9 mouse cellular contexts compared by ENCODE assay signal in the genomic region with DNA sequence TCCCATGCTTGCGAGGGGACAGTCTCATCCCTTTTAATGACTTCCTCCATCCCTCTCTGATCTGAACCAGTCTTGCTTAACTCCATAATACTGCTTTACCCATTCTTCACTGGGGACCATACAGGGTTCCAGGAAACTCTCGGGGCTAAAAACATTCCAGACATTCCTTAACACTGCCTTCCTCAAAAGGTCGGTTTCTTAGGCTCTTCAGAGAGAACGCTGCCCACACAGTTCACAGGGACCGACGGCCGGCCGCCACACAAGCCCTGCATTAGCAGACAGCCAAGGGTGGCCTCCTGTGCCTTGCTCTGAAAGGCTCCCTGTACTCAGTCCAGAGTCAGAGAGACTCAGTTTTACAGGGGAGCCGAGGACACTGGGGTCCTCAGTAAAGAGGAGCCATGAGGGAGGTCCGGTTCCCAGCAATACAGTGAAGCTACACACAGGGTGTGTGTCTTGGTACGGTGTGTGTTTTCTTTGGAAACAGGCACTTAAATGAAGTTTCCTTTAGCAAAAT. TPM values are rescaled to one million over a fixed set of nuclear protein-coding genes. Genes with fewer than 3 reads are reported as not detected.
A peak's percentile ranks its signal among the peaks of the same experiment; 100 is the strongest.
DNase-seq lines count a peak whose midpoint lies in the region; ATAC-seq and TF ChIP-seq lines count a peak whose summit lies in the region.
"Had no signal": no experiment of that assay in that cellular context is flagged by ENCODE, and none has a peak within 500 bp of the region (broad histone marks: within the 10 kb centered on the region; RNA-seq: fewer than 3 reads in every experiment).

No protein-coding gene starts in this region.

- H3K27me3 ChIP-seq in forebrain, postnatal 0 days (ENCODE audit: insufficient read depth, low read length): no peaks in the 10 kb centered on the region; the same call in none of the 2 replicates

- H3K9ac ChIP-seq in forebrain, postnatal 0 days: no peak overlapping the region

- H3K9me3 ChIP-seq in forebrain, postnatal 0 days (ENCODE audit: low read length): no peaks in the 10 kb centered on the region

- WGBS in forebrain, postnatal 0 days: 20% methylated on average over 11 of the region's 11 CpGs

- DNase-seq in right cerebral cortex, postnatal 10 days (ENCODE audit: low spot score in 2 of 2): peak; percentile 37 to 38
- no peak for DNase-seq in right cerebral cortex, postnatal 25 days
- no peak for DNase-seq in forebrain, postnatal 0 days
- DNase-seq in kidney, postnatal 10 days: peak; percentile 52
- no peak for DNase-seq in thymus, postnatal 14 days
- DNase-seq in cerebellum, adult 9-10 months: no peak
- no peak for DNase-seq in adrenal gland, adult 18-20 months (ENCODE audit: low spot score in 2 of 2)
- DNase-seq in frontal cortex, adult 2 months (ENCODE audit: extremely low spot score in 1 of 2, low spot score in 1 of 2): no peak
- DNase-seq: adrenal gland, postnatal 10 days had no signal

- peak; percentile 70; the same call in 1 of the 2 replicates for ATAC-seq in forebrain, postnatal 0 days

- no peak overlapping the region for H3K4me3 ChIP-seq in forebrain, postnatal 0 days (ENCODE audit: low read depth, low read length)

- no peaks in the 10 kb centered on the region for H3K36me3 ChIP-seq in forebrain, postnatal 0 days (ENCODE audit: insufficient read depth)

- no peak for TF ChIP-seq CTCF in forebrain, postnatal 0 days (IDR thresholded peaks at IDR 0.05; ENCODE audit: low read depth)

- no peak overlapping the region for H3K4me2 ChIP-seq in forebrain, postnatal 0 days (ENCODE audit: low read depth)

- no peak overlapping the region for H3K27ac ChIP-seq in forebrain, postnatal 0 days (ENCODE audit: low read depth, low read length)

- H3K4me1 ChIP-seq in forebrain, postnatal 0 days (ENCODE audit: insufficient read depth): no peaks in the 10 kb centered on the region; the same call in 1 of the 2 replicates

RNA-seq across cellular contexts. Expression of a gene that starts 53.7 kb away (rescaled TPM):
- 8.5 and 8.9 TPM in 2 replicates for total RNA-seq in forebrain, postnatal 0 days (2014; rRNA removed)
- 11.7 and 13.6 TPM in 2 replicates for polyA plus RNA-seq in forebrain, postnatal 0 days (2015; fragmentation: Nextera tagmentation; extraction: Ambion mirVana)
- 10 to 100 TPM; 12.8 to 37.4 TPM for total RNA-seq in adrenal gland, adult 18-20 months (2021)
- 7.8 and 9.1 TPM in 2 replicates for polyA plus RNA-seq in frontal cortex, adult 2 months (2012; rRNA removed)

RNA-seq across cellular contexts. Expression of a gene that starts 55.0 kb away (rescaled TPM):
- total RNA-seq in forebrain, postnatal 0 days (2014; rRNA removed): 112 and 147 TPM in 2 replicates
- polyA plus RNA-seq in forebrain, postnatal 0 days (2015; fragmentation: Nextera tagmentation; extraction: Ambion mirVana): 168 and 206 TPM in 2 replicates
- 1 to 10 TPM; 2.4 to 3.5 TPM for total RNA-seq in adrenal gland, adult 18-20 months (2021)
- 89.1 and 90.1 TPM in 2 replicates for polyA plus RNA-seq in frontal cortex, adult 2 months (2012; rRNA removed)

Comparison
In these comparisons a context has a peak if more than half of its experiments do, and no peak if none do; other contexts are left out.
1. DNase-seq: peak in right cerebral cortex, postnatal 10 days (2 of 2) and kidney, postnatal 10 days (single experiment); none in right cerebral cortex, postnatal 25 days (single experiment), forebrain, postnatal 0 days (single experiment), thymus, postnatal 14 days (single experiment), cerebellum, adult 9-10 months (single experiment), adrenal gland, adult 18-20 months (0 of 2) and frontal cortex, adult 2 months (0 of 2).
2. RNA of a gene that starts 55.0 kb away (total RNA-seq): 112 to 147 TPM in forebrain, postnatal 0 days; 2.4 to 3.5 TPM in adrenal gland, adult 18-20 months; every median in the first group is over 10 times any median in the second.